Mouse (Mus musculus): ENCODE data around the gene Gnaq. TPM values are rescaled to one million over a fixed set of nuclear protein-coding genes. Genes with fewer than 3 reads are reported as not detected.

Gene Gnaq
- polyA plus RNA-seq, 1 experiment from 2014 or later = 23.3 TPM

- no peak overlapping the region for H3K27ac ChIP-seq (ENCODE audit: low read length)
- 53% methylated on average over 2 of the region's 2 CpGs for WGBS
Observed at GRCm38 (mm10) chr19:16238512-16238911, 105.9 kb downstream of the Gnaq start.

GRCm38 (mm10) chr19:16242708-16243107 lies 110.1 kb downstream of the Gnaq start:
- ATAC-seq (ENCODE audit: insufficient number of reproducible peaks, insufficient read depth, low FRiP score, low read depth) = no peak
- Histone ChIP-seq H3K9ac (replicated peaks; ENCODE audit: low read depth, low read length) (no peak overlapping the region), H3K27ac (ENCODE audit: low read length) (no peak overlapping the region), H3K4me3 (ENCODE audit: low read depth, low read length) (no peak overlapping the region), H3K4me1 (ENCODE audit: control insufficient read depth, insufficient read depth, low read length) (peaks cover 40% of the 10 kb centered on the region), H3K27me3 (ENCODE audit: control insufficient read depth, insufficient read depth, low read length) (no peaks in the 10 kb centered on the region), H3K36me3 (ENCODE audit: control insufficient read depth, insufficient read depth, low read length) (no peaks in the 10 kb centered on the region), H3K9me3 (ENCODE audit: control insufficient read depth, low read depth, low read length) (no peaks in the 10 kb centered on the region), H3K4me2 (replicated peaks; ENCODE audit: low read depth, low read length) (no peak overlapping the region)
- WGBS = 34% methylated on average over 3 of the region's 3 CpGs

More at GRCm38 (mm10) chr19:16238512-16238911, 105.9 kb downstream of the Gnaq start:
- Histone ChIP-seq H3K9me3 (ENCODE audit: control insufficient read depth, low read depth, low read length) (no peaks in the 10 kb centered on the region), H3K4me1 (ENCODE audit: control insufficient read depth, insufficient read depth, low read length) (peaks cover 38% of the 10 kb centered on the region; the same call in 1 of the 2 replicates), H3K4me3 (ENCODE audit: low read depth, low read length) (no peak overlapping the region), H3K36me3 (ENCODE audit: control insufficient read depth, insufficient read depth, low read length) (no peaks in the 10 kb centered on the region), H3K9ac (replicated peaks; ENCODE audit: low read depth, low read length) (no peak overlapping the region), H3K4me2 (replicated peaks; ENCODE audit: low read depth, low read length) (no peak overlapping the region), H3K27me3 (ENCODE audit: control insufficient read depth, insufficient read depth, low read length) (no peaks in the 10 kb centered on the region)
- no peak for ATAC-seq (ENCODE audit: insufficient number of reproducible peaks, insufficient read depth, low FRiP score, low read depth)

GRCm38 (mm10) chr19:16249025-16249424 lies 116.4 kb downstream of the Gnaq start:
- Histone ChIP-seq H3K4me2 (replicated peaks; ENCODE audit: low read depth, low read length) (no peak overlapping the region), H3K9me3 (ENCODE audit: control insufficient read depth, low read depth, low read length) (no peaks in the 10 kb centered on the region), H3K27ac (ENCODE audit: low read length) (no peak overlapping the region), H3K27me3 (ENCODE audit: control insufficient read depth, insufficient read depth, low read length) (no peaks in the 10 kb centered on the region), H3K4me1 (ENCODE audit: control insufficient read depth, insufficient read depth, low read length) (peaks cover 9% of the 10 kb centered on the region), H3K36me3 (ENCODE audit: control insufficient read depth, insufficient read depth, low read length) (no peaks in the 10 kb centered on the region), H3K9ac (replicated peaks; ENCODE audit: low read depth, low read length) (no peak overlapping the region), H3K4me3 (ENCODE audit: low read depth, low read length) (no peak overlapping the region)
- ATAC-seq (ENCODE audit: insufficient number of reproducible peaks, insufficient read depth, low FRiP score, low read depth) = no peak
- WGBS = 85% methylated on average over 2 of the region's 2 CpGs

GRCm38 (mm10) chr19:16250921-16251320 lies 118.3 kb downstream of the Gnaq start:
- no peaks in the 10 kb centered on the region for H3K27me3 ChIP-seq (ENCODE audit: control insufficient read depth, insufficient read depth, low read length)
- H3K27ac ChIP-seq (ENCODE audit: low read length) = no peak overlapping the region; the same call in 1 of the 2 replicates
- no peaks in the 10 kb centered on the region for H3K9me3 ChIP-seq (ENCODE audit: control insufficient read depth, low read depth, low read length)
- 46% methylated on average over 3 of the region's 3 CpGs for WGBS
- no peak overlapping the region for H3K9ac ChIP-seq (replicated peaks; ENCODE audit: low read depth, low read length)
- H3K4me2 ChIP-seq (replicated peaks; ENCODE audit: low read depth, low read length) = no peak overlapping the region
- no peaks in the 10 kb centered on the region for H3K36me3 ChIP-seq (ENCODE audit: control insufficient read depth, insufficient read depth, low read length)
- H3K4me1 ChIP-seq (ENCODE audit: control insufficient read depth, insufficient read depth, low read length) = peaks cover 5% of the 10 kb centered on the region
- ATAC-seq (ENCODE audit: insufficient number of reproducible peaks, insufficient read depth, low FRiP score, low read depth) = no peak
- no peak overlapping the region for H3K4me3 ChIP-seq (ENCODE audit: low read depth, low read length)

GRCm38 (mm10) chr19:16251819-16252218 lies 119.2 kb downstream of the Gnaq start:
- Histone ChIP-seq H3K27me3 (ENCODE audit: control insufficient read depth, insufficient read depth, low read length) (no peaks in the 10 kb centered on the region), H3K4me3 (ENCODE audit: low read depth, low read length) (no peak overlapping the region), H3K27ac (ENCODE audit: low read length) (no peak overlapping the region), H3K4me1 (ENCODE audit: control insufficient read depth, insufficient read depth, low read length) (peaks cover 5% of the 10 kb centered on the region), H3K36me3 (ENCODE audit: control insufficient read depth, insufficient read depth, low read length) (no peaks in the 10 kb centered on the region), H3K9ac (replicated peaks; ENCODE audit: low read depth, low read length) (no peak overlapping the region), H3K9me3 (ENCODE audit: control insufficient read depth, low read depth, low read length) (no peaks in the 10 kb centered on the region), H3K4me2 (replicated peaks; ENCODE audit: low read depth, low read length) (no peak overlapping the region)
- no peak for ATAC-seq (ENCODE audit: insufficient number of reproducible peaks, insufficient read depth, low FRiP score, low read depth)
- 50% methylated on average over 5 of the region's 5 CpGs for WGBS

GRCm38 (mm10) chr19:16252696-16253095 lies 120.1 kb downstream of the Gnaq start:
- Histone ChIP-seq H3K9ac (replicated peaks; ENCODE audit: low read depth, low read length) (no peak overlapping the region), H3K4me2 (replicated peaks; ENCODE audit: low read depth, low read length) (no peak overlapping the region), H3K27ac (ENCODE audit: low read length) (no peak overlapping the region), H3K27me3 (ENCODE audit: control insufficient read depth, insufficient read depth, low read length) (no peaks in the 10 kb centered on the region), H3K4me3 (ENCODE audit: low read depth, low read length) (no peak overlapping the region), H3K4me1 (ENCODE audit: control insufficient read depth, insufficient read depth, low read length) (peaks cover 5% of the 10 kb centered on the region), H3K36me3 (ENCODE audit: control insufficient read depth, insufficient read depth, low read length) (no peaks in the 10 kb centered on the region), H3K9me3 (ENCODE audit: control insufficient read depth, low read depth, low read length) (no peaks in the 10 kb centered on the region)
- ATAC-seq (ENCODE audit: insufficient number of reproducible peaks, insufficient read depth, low FRiP score, low read depth) = no peak
- WGBS = 68% methylated on average over 4 of the region's 4 CpGs

DNA sequence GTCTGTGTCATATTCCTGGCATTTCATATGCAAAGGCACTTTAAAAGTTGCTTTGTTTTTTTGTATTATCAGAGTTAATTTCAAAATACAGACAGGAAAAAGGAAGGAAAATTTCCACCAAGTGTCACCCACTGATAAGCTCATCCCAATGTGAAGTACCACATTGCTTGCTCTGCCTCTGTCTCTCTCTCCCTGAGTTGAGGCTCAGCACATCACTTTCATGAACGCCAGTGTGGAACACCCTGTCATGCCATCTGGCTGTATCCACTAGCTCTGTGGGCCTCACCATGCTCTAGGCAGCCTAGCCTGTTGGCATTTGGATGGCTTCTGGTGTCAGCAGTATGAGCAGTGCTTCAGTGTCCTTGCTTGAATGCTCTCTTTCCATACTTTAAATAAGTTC lies 122.2 kb downstream of the Gnaq start:
- WGBS = 79% methylated on average over 1 of the region's 1 CpGs
- Histone ChIP-seq H3K4me3 (ENCODE audit: low read depth, low read length) (no peak overlapping the region), H3K9ac (replicated peaks; ENCODE audit: low read depth, low read length) (no peak overlapping the region), H3K36me3 (ENCODE audit: control insufficient read depth, insufficient read depth, low read length) (no peaks in the 10 kb centered on the region), H3K27me3 (ENCODE audit: control insufficient read depth, insufficient read depth, low read length) (no peaks in the 10 kb centered on the region), H3K4me2 (replicated peaks; ENCODE audit: low read depth, low read length) (no peak overlapping the region), H3K4me1 (ENCODE audit: control insufficient read depth, insufficient read depth, low read length) (peaks cover 8% of the 10 kb centered on the region; the same call in 1 of the 2 replicates), H3K27ac (ENCODE audit: low read length) (no peak overlapping the region), H3K9me3 (ENCODE audit: control insufficient read depth, low read depth, low read length) (no peaks in the 10 kb centered on the region)
- ATAC-seq (ENCODE audit: insufficient number of reproducible peaks, insufficient read depth, low FRiP score, low read depth) = no peak

GRCm38 (mm10) chr19:16255294-16255693 lies 122.7 kb downstream of the Gnaq start:
- Histone ChIP-seq H3K27me3 (ENCODE audit: control insufficient read depth, insufficient read depth, low read length) (no peaks in the 10 kb centered on the region), H3K4me3 (ENCODE audit: low read depth, low read length) (no peak overlapping the region), H3K9me3 (ENCODE audit: control insufficient read depth, low read depth, low read length) (no peaks in the 10 kb centered on the region), H3K27ac (ENCODE audit: low read length) (no peak overlapping the region), H3K36me3 (ENCODE audit: control insufficient read depth, insufficient read depth, low read length) (no peaks in the 10 kb centered on the region), H3K4me1 (ENCODE audit: control insufficient read depth, insufficient read depth, low read length) (peaks cover 8% of the 10 kb centered on the region; the same call in 1 of the 2 replicates), H3K9ac (replicated peaks; ENCODE audit: low read depth, low read length) (no peak overlapping the region), H3K4me2 (replicated peaks; ENCODE audit: low read depth, low read length) (no peak overlapping the region)
- 79% methylated on average over 2 of the region's 2 CpGs for WGBS
- ATAC-seq (ENCODE audit: insufficient number of reproducible peaks, insufficient read depth, low FRiP score, low read depth) = no peak

- no peak overlapping the region for H3K27ac ChIP-seq (ENCODE audit: low read length)
- no peaks in the 10 kb centered on the region for H3K27me3 ChIP-seq (ENCODE audit: control insufficient read depth, insufficient read depth, low read length)
- no peak for ATAC-seq (ENCODE audit: insufficient number of reproducible peaks, insufficient read depth, low FRiP score, low read depth)
- no peak overlapping the region for H3K9ac ChIP-seq (replicated peaks; ENCODE audit: low read depth, low read length)
- H3K4me2 ChIP-seq (replicated peaks; ENCODE audit: low read depth, low read length) = no peak overlapping the region
- H3K36me3 ChIP-seq (ENCODE audit: control insufficient read depth, insufficient read depth, low read length) = no peaks in the 10 kb centered on the region
- 0 out of 2 replicates have a peak, but pooled peaks cover 3% of the 10 kb centered on the region for H3K4me1 ChIP-seq (ENCODE audit: control insufficient read depth, insufficient read depth, low read length)
- H3K4me3 ChIP-seq (ENCODE audit: low read depth, low read length) = no peak overlapping the region
- H3K9me3 ChIP-seq (ENCODE audit: control insufficient read depth, low read depth, low read length) = no peaks in the 10 kb centered on the region
Observed at GRCm38 (mm10) chr19:16258766-16259355, 126.2 kb downstream of the Gnaq start.
